Mouse (Mus musculus) MEL-GATA-1-ER (cell line): Measurements from ENCODE around the gene Neurl1a.

ENCODE experiments used
- DNase-seq: peaks from one replicate; pipeline ENCODE4 v3.0.0-alpha.2; 2012; ENCODE audit warnings: low read depth; ENCODE audit errors: extremely low read depth

Gene Neurl1a

DNA sequence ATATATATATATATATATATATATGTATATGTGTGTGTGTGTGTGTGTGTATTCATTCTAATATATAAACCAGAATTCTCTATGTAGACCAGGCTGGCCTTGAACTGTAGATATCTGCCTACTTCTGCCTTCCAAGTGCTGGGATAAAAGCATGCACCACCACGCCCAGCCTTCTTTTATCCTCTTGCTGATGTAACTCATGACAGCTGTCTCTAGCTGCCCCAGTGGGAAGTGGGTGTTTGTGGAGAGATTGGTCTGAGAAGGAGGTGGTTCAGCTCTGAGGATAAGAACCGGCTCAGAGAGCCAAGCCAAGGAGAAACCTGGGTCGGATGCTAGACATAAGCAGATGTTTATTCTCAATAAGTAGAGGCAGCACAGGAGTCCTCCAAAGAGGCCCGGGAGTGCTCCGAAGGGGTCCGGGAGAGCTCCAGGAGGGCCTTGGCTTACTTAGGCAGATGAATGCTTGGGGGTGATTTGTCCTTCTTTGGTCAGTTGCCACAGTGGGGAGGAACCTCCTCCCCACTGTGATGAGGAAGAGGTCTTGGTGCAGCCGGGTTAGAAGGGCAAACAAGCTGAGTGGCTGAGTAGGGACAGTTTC lies 10.9 kb upstream of the Neurl1a start:
- peak; percentile 77 for DNase-seq

- peak; percentile 88 for DNase-seq
These were observed 10.4 kb upstream of the Neurl1a start for GRCm38 (mm10) chr19:47168223-47168622.

GRCm38 (mm10) chr19:47168793-47169412 lies 9.7 kb upstream of the Neurl1a start:
- peak; percentile 92 for DNase-seq

DNA sequence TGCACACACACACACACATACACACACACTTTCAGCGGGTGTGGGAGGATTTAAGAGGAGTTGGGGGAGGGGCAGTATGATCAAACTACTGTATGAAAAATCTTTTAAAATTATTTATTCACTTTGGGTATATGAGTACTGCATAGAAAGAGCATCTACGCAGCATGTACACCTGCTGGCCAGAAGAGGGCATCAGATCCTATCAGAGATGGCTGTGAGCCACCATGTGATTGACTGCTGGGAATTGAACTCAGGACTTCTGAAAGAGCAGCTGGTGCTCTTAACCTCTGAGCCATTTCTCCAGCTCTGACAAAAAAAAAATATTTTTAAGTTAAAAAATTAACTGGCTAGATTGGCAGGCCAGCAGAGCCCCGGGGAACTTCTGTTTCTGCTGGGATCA lies 4.1 kb upstream of the Neurl1a start:
- DNase-seq = peak; percentile 39

DNA sequence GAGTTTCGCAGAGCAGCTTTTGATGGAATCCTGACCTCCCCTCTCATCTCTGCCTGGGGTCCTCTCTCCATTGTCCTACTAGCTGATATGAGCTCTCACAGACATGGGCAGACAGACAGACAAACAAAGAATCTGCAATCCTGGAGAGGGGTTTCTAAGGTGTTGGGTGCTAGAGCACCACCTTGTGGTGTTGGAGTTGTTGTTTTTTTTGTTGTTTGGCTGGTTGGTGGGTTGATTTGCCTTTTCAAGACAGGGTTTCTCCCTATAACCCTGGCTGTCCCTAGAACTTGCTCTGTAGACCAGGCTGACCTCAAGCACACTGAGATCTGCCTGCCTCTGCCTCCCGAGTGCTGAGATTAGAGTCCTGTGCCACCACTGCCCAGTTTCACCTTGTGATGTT lies 3.1 kb upstream of the Neurl1a start:
- no peak for DNase-seq

GRCm38 (mm10) chr19:47176916-47177505 lies 1.6 kb upstream of the Neurl1a start:
- no peak for DNase-seq

- no peak for DNase-seq
These were observed 619 bp upstream of the Neurl1a start for GRCm38 (mm10) chr19:47178001-47178400.

DNA sequence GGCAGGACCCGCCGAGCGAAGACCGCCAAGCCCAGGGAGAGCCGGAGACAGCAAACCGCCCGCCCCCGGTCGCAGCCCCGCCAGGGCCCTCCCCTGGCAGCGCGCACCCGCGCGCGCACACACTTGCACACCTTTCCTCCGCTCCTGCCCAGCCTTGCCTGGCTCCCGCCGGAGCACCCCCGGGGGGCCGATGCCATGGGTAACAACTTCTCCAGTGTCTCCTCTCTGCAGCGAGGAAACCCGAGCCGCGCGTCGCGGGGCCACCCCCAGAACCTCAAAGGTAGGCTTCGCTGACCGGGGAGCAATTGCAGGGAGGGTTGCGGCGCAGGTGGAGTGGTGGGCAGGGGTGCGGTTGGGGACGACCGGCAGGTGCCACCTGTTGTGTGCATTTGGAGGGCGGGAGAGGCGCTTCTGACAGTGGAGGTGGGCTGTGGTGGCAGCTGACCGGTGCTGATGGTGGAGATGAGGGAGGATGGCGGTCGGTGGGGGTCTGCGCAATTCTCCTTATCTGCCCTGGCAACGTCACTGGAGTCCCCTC lies 721 bp downstream of the Neurl1a start:
- DNase-seq = no peak

GRCm38 (mm10) chr19:47180011-47180410 lies 1.4 kb downstream of the Neurl1a start:
- DNase-seq = no peak

- DNase-seq = no peak
These were observed 5.6 kb downstream of the Neurl1a start for GRCm38 (mm10) chr19:47184221-47184620.

GRCm38 (mm10) chr19:47184736-47185135 lies 6.1 kb downstream of the Neurl1a start:
- no peak for DNase-seq

- no peak for DNase-seq
These were observed 8.1 kb downstream of the Neurl1a start for GRCm38 (mm10) chr19:47186514-47187275.

DNA sequence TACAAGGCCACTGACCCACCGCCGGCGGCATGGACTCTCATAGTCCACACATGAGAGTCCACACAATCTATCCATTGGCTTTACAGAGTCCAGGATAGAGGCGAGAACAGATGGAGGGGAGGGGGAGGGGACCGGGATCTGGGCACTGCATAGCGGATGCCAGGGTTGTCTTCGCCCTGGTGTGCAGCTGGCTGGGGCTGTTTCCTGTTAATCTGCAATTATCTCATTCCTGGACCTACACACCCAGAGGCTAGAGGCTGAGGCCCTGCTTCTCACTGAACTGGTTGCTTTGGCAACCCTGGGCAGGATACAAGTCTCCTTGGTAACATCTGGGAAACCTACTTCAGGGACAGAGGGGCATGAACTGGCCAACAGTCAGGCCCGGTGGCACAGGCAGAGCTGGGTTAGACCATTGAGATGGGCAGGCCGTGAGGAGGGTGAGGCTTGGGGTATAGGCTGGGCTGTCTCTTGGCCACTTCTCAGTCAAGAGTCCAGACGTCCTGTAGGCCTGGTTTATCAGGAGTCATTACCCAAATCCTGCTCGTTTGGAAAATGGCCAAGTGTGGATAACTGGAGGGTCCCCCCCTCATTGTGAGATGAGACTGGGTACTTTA lies 10.0 kb downstream of the Neurl1a start:
- DNase-seq = no peak

DNA sequence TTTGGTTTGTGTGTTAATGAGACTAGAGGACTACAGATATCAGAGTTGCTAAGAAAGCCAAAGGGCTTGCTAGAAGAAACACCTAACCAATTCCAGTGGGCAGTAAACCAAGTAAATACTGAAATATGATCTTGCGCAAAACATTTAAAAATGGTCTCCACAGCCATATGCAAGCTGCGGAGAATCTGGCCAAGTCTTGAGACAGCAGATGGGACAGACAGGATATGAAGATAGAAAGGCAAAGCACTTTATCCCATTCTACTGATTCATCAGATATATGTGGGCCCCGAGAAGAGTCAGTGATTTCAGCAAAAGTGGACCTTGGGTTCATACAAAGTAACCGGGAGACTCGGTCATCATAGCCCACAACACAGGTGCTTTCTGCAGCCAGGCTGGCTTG lies 13.5 kb downstream of the Neurl1a start:
- no peak for DNase-seq

GRCm38 (mm10) chr19:47198671-47199350 lies 20.2 kb downstream of the Neurl1a start:
- no peak for DNase-seq

- no peak for DNase-seq
These were observed 23.4 kb downstream of the Neurl1a start for GRCm38 (mm10) chr19:47201972-47202371.

GRCm38 (mm10) chr19:47202429-47202828 lies 23.8 kb downstream of the Neurl1a start:
- no peak for DNase-seq

DNA sequence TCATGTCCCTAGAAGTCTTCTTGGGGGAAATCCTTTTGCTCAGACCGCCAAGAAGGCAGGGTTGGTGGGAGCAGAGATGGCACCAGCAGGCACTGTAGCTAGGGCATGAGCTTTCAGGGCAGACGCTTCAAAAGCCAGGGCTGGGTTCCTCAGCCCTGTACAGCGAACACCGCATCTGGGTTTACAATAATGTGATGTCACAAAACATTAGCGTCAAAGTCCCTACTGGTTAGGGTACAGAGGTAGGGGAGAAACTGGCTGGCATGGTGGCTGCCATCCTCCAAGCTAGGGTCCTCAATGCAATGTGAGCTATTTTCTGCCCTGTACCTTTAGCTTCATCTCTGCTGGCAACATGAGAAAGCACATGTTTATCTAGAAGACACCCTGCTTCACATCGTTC lies 24.4 kb downstream of the Neurl1a start:
- no peak for DNase-seq

DNA sequence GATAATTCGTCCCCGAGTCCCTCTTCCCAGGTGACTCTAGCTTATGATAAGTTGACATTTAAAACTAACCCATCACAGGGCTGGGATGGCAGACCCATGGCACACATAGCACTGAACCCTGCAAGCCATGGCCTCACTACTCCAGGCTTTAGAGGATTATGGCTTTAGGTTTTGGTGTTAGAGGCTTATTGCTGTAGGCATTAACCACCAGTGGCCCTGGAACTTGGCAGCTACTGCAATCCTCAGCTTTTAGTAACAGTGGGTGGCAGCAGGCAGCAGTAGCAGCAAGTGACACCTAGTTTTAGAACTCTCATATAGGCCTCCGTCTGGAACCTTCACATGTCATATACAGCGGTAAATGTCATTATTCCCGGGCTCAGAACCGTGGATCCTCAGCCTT lies 26.0 kb downstream of the Neurl1a start:
- no peak for DNase-seq

DNA sequence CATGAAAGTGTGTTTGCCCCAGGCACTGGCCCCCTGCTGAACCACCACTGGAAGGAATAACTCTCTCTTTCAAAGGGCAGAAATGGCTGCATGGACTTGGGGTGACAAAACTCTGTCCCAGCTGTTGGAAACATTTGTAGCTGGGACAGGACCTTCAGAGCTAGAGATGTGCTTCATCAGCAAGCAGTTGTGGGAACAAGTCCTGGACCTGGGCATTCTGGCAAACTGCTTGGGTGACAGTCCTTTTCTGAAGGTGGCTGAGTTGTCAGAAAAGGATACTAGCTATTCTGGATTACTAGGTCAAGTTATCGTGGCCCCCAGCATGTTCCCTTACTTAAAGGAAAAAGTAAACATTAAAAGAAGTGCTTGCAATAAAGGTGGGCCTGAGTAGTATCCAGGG lies 27.5 kb downstream of the Neurl1a start:
- DNase-seq = no peak

- DNase-seq = no peak
These were observed 31.8 kb downstream of the Neurl1a start for GRCm38 (mm10) chr19:47210432-47210831.
